Mouse (Mus musculus) cerebellum, postnatal 4 days (tissue): Measurements from ENCODE around the gene Vav2.
A peak's percentile ranks its signal among the peaks of the same experiment; 100 is the strongest.

Experiments
- DNase-seq, 2 experiments: peaks; one replicate each; pipeline ENCODE4 v3.0.0; 2022; ENCODE audit warnings: low spot score in 2 of 2, mixed read lengths in 1 of 2

The Vav2 gene

GRCm38 (mm10) chr2:27410518-27411140 is 16.2 kb downstream of the Vav2 start:
- no peak for DNase-seq

GRCm38 (mm10) chr2:27408194-27408593 is 18.6 kb downstream of the Vav2 start:
- DNase-seq = no peak

GRCm38 (mm10) chr2:27406928-27407327 is 19.9 kb downstream of the Vav2 start:
- DNase-seq = no peak

GRCm38 (mm10) chr2:27405094-27405884 is 21.5 kb downstream of the Vav2 start:
- no peak for DNase-seq

GRCm38 (mm10) chr2:27404375-27405093 is 22.3 kb downstream of the Vav2 start:
- no peak for DNase-seq

- no peak for DNase-seq
Measured at GRCm38 (mm10) chr2:27401544-27401943, 25.3 kb downstream of the Vav2 start.

GRCm38 (mm10) chr2:27400083-27400482 is 26.8 kb downstream of the Vav2 start:
- DNase-seq = no peak

GRCm38 (mm10) chr2:27396656-27397440 is 30.0 kb downstream of the Vav2 start:
- DNase-seq = peak in 1 of 2 experiments; percentile 26

GRCm38 (mm10) chr2:27394158-27394832 is 32.5 kb downstream of the Vav2 start:
- no peak for DNase-seq

- no peak for DNase-seq
Measured at GRCm38 (mm10) chr2:27392278-27392677, 34.6 kb downstream of the Vav2 start.

GRCm38 (mm10) chr2:27390775-27391174 is 36.1 kb downstream of the Vav2 start:
- DNase-seq = no peak

- DNase-seq = no peak
Measured at GRCm38 (mm10) chr2:27390325-27390724, 36.5 kb downstream of the Vav2 start.

- no peak for DNase-seq
Measured at GRCm38 (mm10) chr2:27389272-27390162, 37.3 kb downstream of the Vav2 start.

- DNase-seq = no peak
Measured at GRCm38 (mm10) chr2:27387209-27387608, 39.6 kb downstream of the Vav2 start.

GRCm38 (mm10) chr2:27381698-27382097 is 45.1 kb downstream of the Vav2 start:
- no peak for DNase-seq

GRCm38 (mm10) chr2:27381254-27381653 is 45.6 kb downstream of the Vav2 start:
- DNase-seq = no peak

- DNase-seq = no peak
Measured at GRCm38 (mm10) chr2:27377876-27378275, 49.0 kb downstream of the Vav2 start.

GRCm38 (mm10) chr2:27377164-27377563 is 49.7 kb downstream of the Vav2 start:
- no peak for DNase-seq

GRCm38 (mm10) chr2:27375141-27375540 is 51.7 kb downstream of the Vav2 start:
- no peak for DNase-seq

- DNase-seq = no peak
Measured at GRCm38 (mm10) chr2:27373349-27373748, 53.5 kb downstream of the Vav2 start.
